8 mouse cellular contexts compared by ENCODE assay signal in the genomic region with DNA sequence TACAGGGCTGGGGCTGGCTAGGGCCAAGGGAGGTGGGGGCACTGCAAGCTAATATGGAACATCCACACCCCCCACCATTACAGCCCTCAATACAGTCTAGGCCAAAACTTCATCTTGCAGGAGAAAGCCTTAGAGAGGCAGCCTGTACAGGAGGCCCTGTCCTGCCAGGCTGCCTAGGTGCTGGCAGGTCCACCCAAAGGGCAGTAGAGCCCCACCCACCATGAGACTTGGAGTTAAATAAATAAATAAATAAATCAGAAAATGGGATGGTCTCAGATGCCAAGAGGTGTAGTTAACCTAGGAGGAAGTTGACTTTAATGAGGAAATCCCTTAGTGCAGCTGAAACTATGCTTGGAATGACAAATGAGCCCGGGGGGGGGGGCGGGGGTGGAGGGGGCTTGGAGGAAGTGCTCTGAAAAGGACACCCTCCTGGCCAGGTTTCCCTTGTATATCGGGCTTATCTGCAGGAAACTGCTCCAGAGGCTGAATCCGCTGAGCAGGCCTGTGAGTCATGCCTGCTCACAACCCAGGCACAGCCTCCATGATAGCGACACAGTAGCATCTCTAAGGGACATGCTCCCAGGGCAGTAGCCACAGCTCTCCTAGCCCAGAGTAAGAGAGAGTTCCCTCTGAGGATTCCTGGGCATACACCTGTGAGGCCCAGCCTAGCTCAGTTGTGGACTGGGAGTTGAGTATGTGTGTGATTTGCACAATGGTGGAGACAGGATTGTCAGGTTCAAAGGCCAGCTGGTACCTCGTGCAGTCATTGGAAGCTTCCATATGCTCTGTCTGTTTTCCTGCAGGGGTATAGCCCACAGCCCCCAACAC.
DNase-seq lines count a peak whose midpoint lies in the region; ATAC-seq and TF ChIP-seq lines count a peak whose summit lies in the region.

No protein-coding gene starts in this region.

- H3K27me3 ChIP-seq in MEL (ENCODE audit: control insufficient read depth in 1 of 2, insufficient read depth in 2 of 2, low read length in 2 of 2): no peaks in the 10 kb centered on the region
- no peaks in the 10 kb centered on the region for H3K27me3 ChIP-seq in embryonic facial prominence, embryonic 11.5 days (ENCODE audit: control insufficient read depth, insufficient read depth, low read length)
- no peaks in the 10 kb centered on the region for H3K27me3 ChIP-seq in intestine, postnatal 0 days (replicated peaks; ENCODE audit: control insufficient read depth, insufficient read depth, low read length)
- no peaks in the 10 kb centered on the region; the same call in 1 of the 2 replicates for H3K27me3 ChIP-seq in liver, embryonic 16.5 days (ENCODE audit: control insufficient read depth, insufficient read depth, low read depth, low read length)
- H3K27me3 ChIP-seq in hindbrain, embryonic 12.5 days: peaks cover 7% of the 10 kb centered on the region; the same call in 1 of the 2 replicates
- no peaks in the 10 kb centered on the region for H3K27me3 ChIP-seq in midbrain, embryonic 11.5 days (ENCODE audit: control insufficient read depth, insufficient read depth, low read length)

- peak; percentile 2 for DNase-seq in MEL (ENCODE audit: low read depth, low spot score)
- no peak for DNase-seq in embryonic facial prominence, embryonic 11.5 days (ENCODE audit: low spot score)
- no peak for DNase-seq in thymus, postnatal 0 days (ENCODE audit: low spot score)
- no peak for DNase-seq in ovary, postnatal 10 days (ENCODE audit: low spot score)
- no peak for DNase-seq in midbrain, embryonic 11.5 days (ENCODE audit: low spot score, missing footprints)

- TF ChIP-seq POLR2A in MEL (IDR thresholded peaks at IDR 0.05; ENCODE audit: control insufficient read depth in 1 of 2, insufficient read depth in 1 of 2, low read depth in 1 of 2, low read length in 2 of 2, poor library complexity in 1 of 2): no peak

- no peaks in the 10 kb centered on the region for H3K4me1 ChIP-seq in MEL (ENCODE audit: control insufficient read depth in 1 of 2, insufficient read depth in 2 of 2, low read length in 2 of 2)
- H3K4me1 ChIP-seq in embryonic facial prominence, embryonic 11.5 days (ENCODE audit: control insufficient read depth, insufficient read depth, low read length): no peaks in the 10 kb centered on the region; the same call in 1 of the 2 replicates
- H3K4me1 ChIP-seq in intestine, postnatal 0 days (replicated peaks; ENCODE audit: control insufficient read depth, insufficient read depth, low read length): peaks cover 6% of the 10 kb centered on the region
- H3K4me1 ChIP-seq in liver, embryonic 16.5 days (ENCODE audit: control insufficient read depth, low read depth, low read length): peaks cover under 1% of the 10 kb centered on the region
- 0 out of 2 replicates have a peak, but pooled peaks cover 2% of the 10 kb centered on the region for H3K4me1 ChIP-seq in hindbrain, embryonic 12.5 days
- no peaks in the 10 kb centered on the region; the same call in 1 of the 2 replicates for H3K4me1 ChIP-seq in midbrain, embryonic 11.5 days (ENCODE audit: control insufficient read depth, insufficient read depth, low read length)

- no peak for TF ChIP-seq CTCF in MEL (IDR thresholded peaks at IDR 0.05 in 2 of 3, conservative IDR thresholded peaks at IDR 0.05 in 1 of 3; ENCODE audit: control insufficient read depth in 1 of 3, insufficient read depth in 1 of 3, low read depth in 2 of 3, low read length in 3 of 3, poor library complexity in 1 of 3, severe bottlenecking in 1 of 3)
- TF ChIP-seq CTCF in intestine, postnatal 0 days (IDR thresholded peaks at IDR 0.05; ENCODE audit: low read depth): no peak

- no peak for TF ChIP-seq EP300 in MEL (IDR thresholded peaks at IDR 0.05; ENCODE audit: low read depth in 1 of 2, low read length in 2 of 2)

- H3K9ac ChIP-seq in MEL (ENCODE audit: control insufficient read depth, low read depth, low read length, poor library complexity, severe bottlenecking): no peak overlapping the region
- H3K9ac ChIP-seq in embryonic facial prominence, embryonic 11.5 days (replicated peaks; ENCODE audit: low read length): no peak overlapping the region
- H3K9ac ChIP-seq in intestine, postnatal 0 days (ENCODE audit: low read depth, low read length): no peak overlapping the region
- no peak overlapping the region for H3K9ac ChIP-seq in liver, embryonic 16.5 days (ENCODE audit: low read depth, low read length)
- no peak overlapping the region for H3K9ac ChIP-seq in hindbrain, embryonic 12.5 days
- no peak overlapping the region for H3K9ac ChIP-seq in midbrain, embryonic 11.5 days (ENCODE audit: low read length)

- no peak for TF ChIP-seq RAD21 in MEL (IDR thresholded peaks at IDR 0.05; ENCODE audit: low read depth, low read length)

- no peaks in the 10 kb centered on the region for H3K79me2 ChIP-seq in MEL (ENCODE audit: control insufficient read depth, insufficient read depth, low read length, poor library complexity)

- no peak overlapping the region for H3K4me3 ChIP-seq in MEL (ENCODE audit: control insufficient read depth in 1 of 2, insufficient read depth in 1 of 2, low read depth in 2 of 2, low read length in 2 of 2)
- no peak overlapping the region for H3K4me3 ChIP-seq in embryonic facial prominence, embryonic 11.5 days (ENCODE audit: low read depth, low read length)
- no peak overlapping the region for H3K4me3 ChIP-seq in intestine, postnatal 0 days (ENCODE audit: low read depth, low read length)
- H3K4me3 ChIP-seq in liver, embryonic 16.5 days (ENCODE audit: low read depth, low read length): no peak overlapping the region
- H3K4me3 ChIP-seq in hindbrain, embryonic 12.5 days: no peak overlapping the region
- no peak overlapping the region for H3K4me3 ChIP-seq in midbrain, embryonic 11.5 days (ENCODE audit: low read depth, low read length)

- no peaks in the 10 kb centered on the region for H3K9me3 ChIP-seq in MEL (replicated peaks; ENCODE audit: insufficient read depth, low read length)
- no peaks in the 10 kb centered on the region for H3K9me3 ChIP-seq in embryonic facial prominence, embryonic 11.5 days (replicated peaks; ENCODE audit: control insufficient read depth, low read length)
- no peaks in the 10 kb centered on the region for H3K9me3 ChIP-seq in intestine, postnatal 0 days (ENCODE audit: control insufficient read depth)
- no peaks in the 10 kb centered on the region for H3K9me3 ChIP-seq in liver, embryonic 16.5 days (replicated peaks; ENCODE audit: control insufficient read depth, low read length)
- H3K9me3 ChIP-seq in hindbrain, embryonic 12.5 days (replicated peaks): no peaks in the 10 kb centered on the region
- no peaks in the 10 kb centered on the region for H3K9me3 ChIP-seq in midbrain, embryonic 11.5 days (ENCODE audit: control insufficient read depth, low read length)

- no peak overlapping the region for H3K27ac ChIP-seq in MEL (ENCODE audit: control insufficient read depth, low read depth, low read length)
- H3K27ac ChIP-seq in embryonic facial prominence, embryonic 11.5 days (replicated peaks; ENCODE audit: low read depth, low read length): no peak overlapping the region
- H3K27ac ChIP-seq in intestine, postnatal 0 days (ENCODE audit: low read depth, low read length): no peak overlapping the region
- no peak overlapping the region for H3K27ac ChIP-seq in liver, embryonic 16.5 days (ENCODE audit: low read length)
- no peak overlapping the region for H3K27ac ChIP-seq in hindbrain, embryonic 12.5 days
- no peak overlapping the region for H3K27ac ChIP-seq in midbrain, embryonic 11.5 days (ENCODE audit: low read depth, low read length)

- no peak overlapping the region for H3K4me2 ChIP-seq in embryonic facial prominence, embryonic 11.5 days (ENCODE audit: low read depth, low read length)
- H3K4me2 ChIP-seq in intestine, postnatal 0 days (replicated peaks; ENCODE audit: low read depth): no peak overlapping the region
- H3K4me2 ChIP-seq in liver, embryonic 16.5 days (ENCODE audit: low read depth, low read length): no peak overlapping the region
- H3K4me2 ChIP-seq in hindbrain, embryonic 12.5 days (replicated peaks): no peak overlapping the region
- H3K4me2 ChIP-seq in midbrain, embryonic 11.5 days: no peak overlapping the region

- 51% methylated on average over 6 of the region's 6 CpGs for WGBS in embryonic facial prominence, embryonic 11.5 days
- WGBS in intestine, postnatal 0 days: 15% methylated on average over 5 of the region's 6 CpGs
- WGBS in liver, embryonic 16.5 days (ENCODE audit: insufficient replicate concordance): 11% methylated on average over 6 of the region's 6 CpGs
- 47% methylated on average over 6 of the region's 6 CpGs for WGBS in hindbrain, embryonic 12.5 days
- 74% methylated on average over 6 of the region's 6 CpGs for WGBS in midbrain, embryonic 11.5 days

- peak; percentile 53; the same call in 1 of the 2 replicates for ATAC-seq in embryonic facial prominence, embryonic 11.5 days (replicated peaks; ENCODE audit: insufficient number of reproducible peaks, low FRiP score, low TSS enrichment, low read depth)
- peak; percentile 80 for ATAC-seq in intestine, postnatal 0 days
- peak; percentile 60 for ATAC-seq in liver, embryonic 16.5 days (ENCODE audit: low read depth)
- no peak for ATAC-seq in hindbrain, embryonic 12.5 days (ENCODE audit: low FRiP score)
- ATAC-seq in midbrain, embryonic 11.5 days (ENCODE audit: low FRiP score): no peak

- no peaks in the 10 kb centered on the region for H3K36me3 ChIP-seq in MEL (ENCODE audit: control insufficient read depth in 1 of 2, insufficient read depth in 2 of 2, low read length in 2 of 2)
- H3K36me3 ChIP-seq in embryonic facial prominence, embryonic 11.5 days (replicated peaks; ENCODE audit: control insufficient read depth, insufficient read depth, low read depth, low read length): no peaks in the 10 kb centered on the region
- H3K36me3 ChIP-seq in intestine, postnatal 0 days (ENCODE audit: control insufficient read depth, insufficient read depth): no peaks in the 10 kb centered on the region
- no peaks in the 10 kb centered on the region for H3K36me3 ChIP-seq in liver, embryonic 16.5 days (ENCODE audit: control insufficient read depth, insufficient read depth)
- no peaks in the 10 kb centered on the region for H3K36me3 ChIP-seq in hindbrain, embryonic 12.5 days
- H3K36me3 ChIP-seq in midbrain, embryonic 11.5 days (ENCODE audit: control insufficient read depth, insufficient read depth, low read length): no peaks in the 10 kb centered on the region

TF ChIP-seq in MEL, 35 proteins besides CTCF, POLR2A, EP300 and RAD21 (continues in another document):
- TF ChIP-seq MXI1 (IDR thresholded peaks at IDR 0.05; ENCODE audit: low read depth, low read length) (no peak), MYC (IDR thresholded peaks at IDR 0.05; ENCODE audit: low read depth, low read length) (no peak), ZKSCAN1 (IDR thresholded peaks at IDR 0.05; ENCODE audit: low read depth, low read length) (no peak), CHD1 (IDR thresholded peaks at IDR 0.05; ENCODE audit: low read depth, low read length) (no peak), MAFK (IDR thresholded peaks at IDR 0.05; ENCODE audit: borderline replicate concordance, low read depth, low read length) (no peak), POLR2AphosphoS2 (IDR thresholded peaks at IDR 0.05; ENCODE audit: low read length) (no peak), POLR2AphosphoS5 (IDR thresholded peaks at IDR 0.05; ENCODE audit: borderline replicate concordance, low read depth, low read length) (no peak), UBTF (IDR thresholded peaks at IDR 0.05; ENCODE audit: borderline replicate concordance, insufficient read depth, low read depth, low read length) (no peak), ZNF384 (IDR thresholded peaks at IDR 0.05; ENCODE audit: low read depth, low read length) (no peak)

Comparison
In these comparisons a context has a peak if more than half of its experiments do, and no peak if none do; other contexts are left out.
1. ATAC-seq: peak in embryonic facial prominence, embryonic 11.5 days (single experiment), intestine, postnatal 0 days (single experiment) and liver, embryonic 16.5 days (single experiment); none in hindbrain, embryonic 12.5 days (single experiment) and midbrain, embryonic 11.5 days (single experiment).